Comparison of ENCODE assay signal across 8 mouse cellular contexts in the genomic region with DNA sequence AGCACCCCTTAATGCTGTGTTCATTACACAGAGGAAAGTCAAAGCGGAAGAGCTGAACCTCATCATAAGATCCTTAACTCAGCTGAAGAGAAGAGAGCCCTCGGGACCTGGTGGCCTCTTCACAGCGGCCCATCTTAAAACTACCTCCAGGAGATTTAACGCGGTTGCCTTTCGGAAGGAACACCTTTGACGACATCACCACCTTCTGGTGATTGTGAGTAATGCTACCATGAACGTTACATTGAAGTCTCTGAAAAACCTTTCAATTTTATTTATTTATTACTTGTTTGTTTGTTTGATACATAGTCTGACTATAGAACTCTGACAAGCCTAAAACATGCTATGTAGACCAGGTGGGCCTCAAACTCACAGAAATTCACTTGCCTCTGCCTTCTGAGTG. TPM values are rescaled to one million over a fixed set of nuclear protein-coding genes. Genes with fewer than 3 reads are reported as not detected.
DNase-seq lines count a peak whose midpoint lies in the region; ATAC-seq and TF ChIP-seq lines count a peak whose summit lies in the region.

No protein-coding gene starts in this region.

- H3K9me3 ChIP-seq in kidney, embryonic 15.5 days (replicated peaks) = no peaks in the 10 kb centered on the region
- no peaks in the 10 kb centered on the region for H3K9me3 ChIP-seq in limb, embryonic 14.5 days (ENCODE audit: control insufficient read depth, low read length)
- no peaks in the 10 kb centered on the region for H3K9me3 ChIP-seq in forebrain, embryonic 11.5 days (ENCODE audit: control insufficient read depth, low read length)

- no peaks in the 10 kb centered on the region for H3K27me3 ChIP-seq in kidney, adult 2 months (replicated peaks; ENCODE audit: control insufficient read depth, insufficient read depth, low read length)
- 0 out of 2 replicates have a peak, but pooled peaks cover 4% of the 10 kb centered on the region for H3K27me3 ChIP-seq in kidney, embryonic 15.5 days
- H3K27me3 ChIP-seq in limb, embryonic 14.5 days (ENCODE audit: control insufficient read depth, insufficient read depth, low read length) = no peaks in the 10 kb centered on the region
- H3K27me3 ChIP-seq in forebrain, embryonic 11.5 days (ENCODE audit: control insufficient read depth, insufficient read depth, low read length) = no peaks in the 10 kb centered on the region

- H3K4me1 ChIP-seq in kidney, adult 2 months (ENCODE audit: control insufficient read depth, insufficient read depth, low read length) = peaks cover 2% of the 10 kb centered on the region; the same call in 1 of the 2 replicates
- peaks cover 6% of the 10 kb centered on the region; the same call in 1 of the 2 replicates for H3K4me1 ChIP-seq in kidney, embryonic 15.5 days
- H3K4me1 ChIP-seq in limb, embryonic 14.5 days (ENCODE audit: control insufficient read depth, insufficient read depth, low read length) = no peaks in the 10 kb centered on the region
- no peaks in the 10 kb centered on the region; the same call in 1 of the 2 replicates for H3K4me1 ChIP-seq in forebrain, embryonic 11.5 days (replicated peaks; ENCODE audit: control insufficient read depth, insufficient read depth, low read length)

- H3K4me3 ChIP-seq in kidney, adult 2 months (ENCODE audit: insufficient read depth, low read depth, low read length) = no peak overlapping the region
- H3K4me3 ChIP-seq in kidney, embryonic 15.5 days (replicated peaks) = no peak overlapping the region
- H3K4me3 ChIP-seq in limb, embryonic 14.5 days (replicated peaks; ENCODE audit: low read length) = no peak overlapping the region
- H3K4me3 ChIP-seq in forebrain, embryonic 11.5 days (ENCODE audit: low read depth, low read length) = no peak overlapping the region

- no peak overlapping the region for H3K4me2 ChIP-seq in kidney, embryonic 15.5 days
- H3K4me2 ChIP-seq in limb, embryonic 14.5 days (replicated peaks; ENCODE audit: low read depth, low read length, severe bottlenecking) = no peak overlapping the region
- H3K4me2 ChIP-seq in forebrain, embryonic 11.5 days (ENCODE audit: low read depth, low read length, severe bottlenecking) = no peak overlapping the region

- no peaks in the 10 kb centered on the region for H3K36me3 ChIP-seq in kidney, adult 2 months (ENCODE audit: control insufficient read depth, insufficient read depth, low read length)
- no peaks in the 10 kb centered on the region for H3K36me3 ChIP-seq in kidney, embryonic 15.5 days
- no peaks in the 10 kb centered on the region for H3K36me3 ChIP-seq in limb, embryonic 14.5 days (ENCODE audit: control insufficient read depth, insufficient read depth, low read length)
- H3K36me3 ChIP-seq in forebrain, embryonic 11.5 days (ENCODE audit: control insufficient read depth, insufficient read depth, low read length) = no peaks in the 10 kb centered on the region

- DNase-seq in kidney, adult 2 months = peak; percentile 67
- peak; percentile 83 for DNase-seq in CD4-positive, CD25-positive, alpha-beta regulatory T cell, adult 2 months (ENCODE audit: low read depth, low spot score)
- peak; percentile 92 for DNase-seq in MN1 (ENCODE audit: low spot score)
- DNase-seq in limb, embryonic 14.5 days (ENCODE audit: low spot score) = peak; percentile 64
- peak; percentile 27 for DNase-seq in spleen, adult 12 weeks (ENCODE audit: low spot score)
- no peak for DNase-seq in forebrain, embryonic 11.5 days (ENCODE audit: low spot score)

- TF ChIP-seq POLR2A in kidney, adult 2 months (IDR thresholded peaks at IDR 0.05; ENCODE audit: low read depth, low read length) = no peak
- no peak for TF ChIP-seq POLR2A in limb, embryonic 14.5 days (IDR thresholded peaks at IDR 0.05; ENCODE audit: borderline replicate concordance, extremely low read depth, insufficient read depth, insufficient read length)

- no peak overlapping the region for H3K9ac ChIP-seq in kidney, embryonic 15.5 days
- H3K9ac ChIP-seq in limb, embryonic 14.5 days (ENCODE audit: low read depth, low read length, severe bottlenecking) = no peak overlapping the region
- no peak overlapping the region for H3K9ac ChIP-seq in forebrain, embryonic 11.5 days (ENCODE audit: low read length)

- 13% methylated on average over 8 of the region's 8 CpGs for WGBS in kidney, adult 2 months
- 13% methylated on average over 8 of the region's 8 CpGs for WGBS in kidney, embryonic 15.5 days
- 9% methylated on average over 8 of the region's 8 CpGs for WGBS in limb, embryonic 14.5 days
- WGBS in forebrain, embryonic 11.5 days = 5% methylated on average over 8 of the region's 8 CpGs

- H3K27ac ChIP-seq in kidney, adult 2 months (ENCODE audit: insufficient read depth, low read depth, low read length) = no peak overlapping the region
- H3K27ac ChIP-seq in kidney, embryonic 15.5 days = no peak overlapping the region
- no peak overlapping the region for H3K27ac ChIP-seq in limb, embryonic 14.5 days (replicated peaks; ENCODE audit: low read depth, low read length)
- H3K27ac ChIP-seq in forebrain, embryonic 11.5 days (ENCODE audit: low read depth, low read length) = no peak overlapping the region

- ATAC-seq in kidney, embryonic 15.5 days (replicated peaks; ENCODE audit: low FRiP score) = no peak
- peak; percentile 92 for ATAC-seq in common myeloid progenitor, adult 5-6 weeks (replicated peaks; ENCODE audit: low read depth, poor library complexity, severe bottlenecking)
- no peak for ATAC-seq in limb, embryonic 14.5 days (ENCODE audit: low FRiP score, low read depth)
- ATAC-seq in forebrain, embryonic 11.5 days (replicated peaks; ENCODE audit: low FRiP score) = no peak

- peak; percentile 58 for TF ChIP-seq CTCF in kidney, adult 2 months (conservative IDR thresholded peaks at IDR 0.05; ENCODE audit: insufficient read depth, insufficient read length, low read depth, low read length)

RNA-seq across cellular contexts. Expression of a gene that starts 8.4 kb away (rescaled TPM):
- 15.9 and 16.6 TPM in 2 replicates for polyA plus RNA-seq in kidney, adult 2 months (2012; rRNA removed)
- 35.1 and 35.8 TPM in 2 replicates for polyA plus RNA-seq in kidney, embryonic 15.5 days (2015; fragmentation: Nextera tagmentation; extraction: Ambion mirVana)
- total RNA-seq in common myeloid progenitor, adult 5-6 weeks (2017) = 25.2 and 33.5 TPM in 2 replicates
- 19.0 and 19.1 TPM in 2 replicates for polyA plus RNA-seq in limb, embryonic 14.5 days (2012; rRNA removed)
- 48.3 and 57.1 TPM in 2 replicates for polyA plus RNA-seq in limb, embryonic 14.5 days (2014; fragmentation: Nextera tagmentation; extraction: Ambion mirVana)
- polyA plus RNA-seq in forebrain, embryonic 11.5 days (2014; fragmentation: Nextera tagmentation; extraction: Ambion mirVana) = 28.1 and 31.4 TPM in 2 replicates

RNA-seq across cellular contexts. Expression of a gene that starts 43.1 kb away (rescaled TPM):
- 1.8 and 2.5 TPM in 2 replicates for polyA plus RNA-seq in kidney, adult 2 months (2012; rRNA removed)
- 0.63 and 0.81 TPM in 2 replicates for polyA plus RNA-seq in kidney, embryonic 15.5 days (2015; fragmentation: Nextera tagmentation; extraction: Ambion mirVana)
- total RNA-seq in common myeloid progenitor, adult 5-6 weeks (2017) = 0.53 and 0.96 TPM in 2 replicates
- polyA plus RNA-seq in limb, embryonic 14.5 days (2012; rRNA removed) = 0.54 and 0.64 TPM in 2 replicates
- 0.35 and 0.62 TPM in 2 replicates for polyA plus RNA-seq in limb, embryonic 14.5 days (2014; fragmentation: Nextera tagmentation; extraction: Ambion mirVana)
- 0.13 TPM in 1 of 2 replicates, not detected in the other for polyA plus RNA-seq in forebrain, embryonic 11.5 days (2014; fragmentation: Nextera tagmentation; extraction: Ambion mirVana)

RNA-seq across cellular contexts. Expression of a gene that starts 46.5 kb away (rescaled TPM):
- 15.2 and 21.0 TPM in 2 replicates for polyA plus RNA-seq in kidney, adult 2 months (2012; rRNA removed)
- polyA plus RNA-seq in kidney, embryonic 15.5 days (2015; fragmentation: Nextera tagmentation; extraction: Ambion mirVana) = 55.9 and 57.7 TPM in 2 replicates
- 35.6 and 40.6 TPM in 2 replicates for total RNA-seq in common myeloid progenitor, adult 5-6 weeks (2017)
- 54.2 and 57.3 TPM in 2 replicates for polyA plus RNA-seq in limb, embryonic 14.5 days (2012; rRNA removed)
- 64.6 and 65.2 TPM in 2 replicates for polyA plus RNA-seq in limb, embryonic 14.5 days (2014; fragmentation: Nextera tagmentation; extraction: Ambion mirVana)
- 82.3 and 83.8 TPM in 2 replicates for polyA plus RNA-seq in forebrain, embryonic 11.5 days (2014; fragmentation: Nextera tagmentation; extraction: Ambion mirVana)
